Mouse (Mus musculus) adrenal gland, postnatal 36 days (tissue): ENCODE data around the gene Pcdh9. TPM values are rescaled to one million over a fixed set of nuclear protein-coding genes. Genes with fewer than 3 reads are reported as not detected.

Source experiments
- DNase-seq, 2 experiments: peaks; one replicate each; pipeline ENCODE4 v3.0.0; 2021; ENCODE audit warnings: mixed read lengths in 1 of 2
- long read RNA-seq, 2 experiments: library from polyadenylated mRNA; stranded (forward); transcript quantifications; one replicate each; pipeline ENCODE4 v2.0.0; 2021; ENCODE audit warnings: borderline sequencing depth in 2 of 2
- total RNA-seq, 2 experiments: library from RNA; stranded (reverse); gene quantifications; 2 replicates each; pipeline ENCODE4 v1.2.3; 2021

The Pcdh9 gene
- total RNA-seq, result 1 to 10 TPM; 1.6 to 3.1 TPM
- long read RNA-seq, experiment 1, partial matches to known transcripts, result 1 of 1 reads
- long read RNA-seq, experiment 1, other reads (novel, unspliced or antisense), result 0 of 1 reads
- long read RNA-seq, experiment 2, result 0 reads

DNA sequence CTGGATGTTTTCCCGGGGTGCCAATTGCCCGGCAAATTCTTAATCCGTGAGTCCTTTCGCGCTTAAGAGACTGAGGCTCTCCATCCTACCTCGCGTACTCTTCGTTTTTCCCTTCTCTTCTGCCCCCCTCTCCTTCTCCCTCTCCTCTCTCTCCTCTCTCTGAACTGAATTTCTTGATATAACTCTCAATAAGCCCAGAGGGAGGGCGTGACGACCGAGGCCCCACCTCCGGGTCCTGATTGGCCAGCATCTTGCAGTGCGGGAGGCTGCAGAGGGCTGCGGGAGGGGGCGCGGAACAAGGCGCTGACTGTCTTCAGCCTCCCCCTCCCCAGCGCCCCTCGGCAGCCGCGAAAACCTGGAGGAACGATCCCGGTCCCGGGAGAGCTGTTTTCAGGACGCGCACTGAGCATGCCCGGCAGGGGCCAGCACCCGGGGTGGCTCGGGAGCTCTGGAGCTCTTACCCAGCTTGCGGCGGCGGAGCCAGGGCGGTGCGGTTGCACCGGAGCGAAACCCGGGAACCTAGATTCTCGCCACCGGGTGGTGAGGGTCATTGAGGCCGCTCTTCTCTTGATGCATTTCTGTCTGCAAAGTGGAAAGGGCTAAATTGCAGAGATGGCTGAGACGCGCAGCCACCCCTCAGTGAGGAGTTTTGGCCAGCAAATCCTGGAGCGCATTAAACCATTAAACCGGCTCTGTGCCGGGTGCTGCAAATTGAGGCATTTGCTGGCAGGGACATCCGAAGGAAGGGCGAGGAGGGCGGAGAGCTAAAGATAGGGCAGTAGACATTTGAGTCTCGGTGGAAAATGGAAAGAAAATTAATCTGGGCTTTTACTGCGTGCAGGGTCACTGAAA, at the start of gene Pcdh9:
TSS of gene Pcdh9 (minus strand) at position 161 of the 852 bp plus-strand sequence.
- peak; percentile 70 to 78 for DNase-seq

DNA sequence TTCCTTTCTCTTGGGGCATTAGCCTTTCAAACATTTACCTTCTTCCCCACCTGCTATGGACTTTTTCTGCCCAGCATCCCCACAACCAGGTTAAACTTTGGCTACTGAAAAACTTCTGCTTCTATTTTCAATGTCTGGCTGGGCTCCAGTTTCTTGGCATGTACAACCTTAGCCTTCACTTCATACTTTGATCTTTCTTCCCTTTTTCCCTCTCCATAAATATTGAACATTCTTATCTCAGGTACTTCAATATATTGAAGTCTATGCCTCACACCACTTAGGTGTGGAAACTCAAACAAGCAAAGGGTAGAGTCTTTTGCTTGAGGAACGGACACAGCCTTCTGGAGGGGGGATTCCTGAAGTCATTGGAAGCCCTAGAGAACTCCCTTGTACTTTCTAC, 16.4 kb upstream of the Pcdh9 start:
- no peak for DNase-seq

DNA sequence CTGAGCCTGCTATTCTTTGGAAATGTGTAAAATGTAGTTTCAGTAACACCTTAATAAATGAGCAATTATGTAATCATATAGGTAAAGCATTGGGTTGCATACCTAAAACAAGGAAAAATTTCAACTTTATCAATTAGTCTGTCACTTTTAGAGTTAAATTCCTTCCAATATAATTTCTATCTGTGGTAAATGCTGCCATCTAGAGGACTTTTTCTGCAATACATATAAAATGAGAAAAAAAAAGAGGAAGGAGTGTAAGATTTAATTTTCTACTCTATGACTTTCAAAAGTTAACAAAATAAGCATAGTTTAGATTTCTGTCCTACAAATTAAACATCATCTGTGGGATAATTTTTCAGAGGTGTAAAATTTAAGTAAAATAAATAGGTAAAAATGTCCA, 8.1 kb upstream of the Pcdh9 start:
- no peak for DNase-seq

DNA sequence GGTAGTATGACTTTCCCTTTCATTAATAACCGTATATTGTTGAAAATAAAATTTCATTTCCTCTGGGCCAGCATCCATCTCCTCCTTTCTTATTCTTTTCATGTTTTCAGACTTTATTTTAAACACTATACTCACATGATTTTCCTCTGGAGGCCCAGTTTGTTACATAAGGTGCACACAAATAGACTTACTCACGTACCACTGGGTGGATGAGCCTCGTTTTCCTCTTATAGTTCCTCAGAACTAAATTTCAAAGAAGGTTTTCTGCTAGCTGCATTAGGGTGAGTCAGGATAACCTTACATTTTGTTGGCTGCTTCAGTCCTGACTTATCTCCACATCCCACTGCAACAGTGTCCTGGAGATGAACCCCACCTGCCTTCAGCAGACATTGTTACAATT, 4.7 kb upstream of the Pcdh9 start:
- DNase-seq, result no peak

DNA sequence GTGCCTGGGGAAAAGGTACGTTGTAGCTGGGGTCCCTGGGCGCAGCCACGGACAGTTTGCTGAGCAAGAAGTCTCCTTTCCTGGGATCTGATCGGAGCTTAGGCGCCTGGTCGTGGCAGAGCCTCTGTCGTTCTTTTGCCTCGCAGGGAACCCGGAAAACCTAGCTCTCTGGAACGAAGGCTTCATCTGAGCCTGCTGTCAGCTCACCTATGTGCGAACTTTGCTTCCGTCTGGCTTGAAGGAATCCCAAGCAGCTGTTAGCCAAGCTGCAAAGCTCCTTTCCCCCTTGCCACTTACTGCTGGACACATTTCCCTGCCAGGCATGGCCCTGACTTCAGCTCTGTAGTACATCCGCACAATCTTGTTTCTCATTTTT, 880 bp upstream of the Pcdh9 start:
- DNase-seq, result no peak

DNA sequence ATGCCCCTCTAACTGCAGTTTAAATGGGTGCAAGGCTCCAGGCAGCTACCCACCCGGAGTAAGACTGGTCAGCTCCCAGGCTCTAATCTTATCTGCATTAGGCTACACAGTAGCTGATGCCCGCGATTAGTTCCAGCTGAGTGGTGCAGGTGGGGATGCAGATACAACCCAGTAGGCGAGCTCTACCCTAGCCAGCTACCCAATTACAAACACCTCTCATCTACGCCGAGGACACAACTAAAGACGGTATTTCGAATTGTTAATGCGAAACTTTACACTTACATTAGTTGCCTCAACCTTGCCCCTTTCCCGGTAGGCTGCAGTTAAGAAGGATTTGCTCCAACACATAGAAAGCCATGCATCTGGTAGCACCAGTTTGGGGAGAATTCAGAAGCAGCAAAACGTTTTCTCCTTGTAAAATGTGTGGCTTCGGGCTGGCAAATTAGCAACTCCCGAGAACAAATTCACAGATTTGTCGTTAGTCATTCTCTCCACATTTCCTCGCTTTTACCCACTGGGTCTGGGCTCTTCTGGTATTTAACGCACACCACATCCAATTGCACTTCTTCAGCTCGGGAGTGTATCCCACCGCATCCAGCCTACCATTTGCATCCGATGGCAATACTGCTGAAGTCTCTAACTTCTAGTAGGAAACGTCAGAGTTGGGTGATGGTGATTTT, 500 bp downstream of the Pcdh9 start:
- DNase-seq, result no peak

DNA sequence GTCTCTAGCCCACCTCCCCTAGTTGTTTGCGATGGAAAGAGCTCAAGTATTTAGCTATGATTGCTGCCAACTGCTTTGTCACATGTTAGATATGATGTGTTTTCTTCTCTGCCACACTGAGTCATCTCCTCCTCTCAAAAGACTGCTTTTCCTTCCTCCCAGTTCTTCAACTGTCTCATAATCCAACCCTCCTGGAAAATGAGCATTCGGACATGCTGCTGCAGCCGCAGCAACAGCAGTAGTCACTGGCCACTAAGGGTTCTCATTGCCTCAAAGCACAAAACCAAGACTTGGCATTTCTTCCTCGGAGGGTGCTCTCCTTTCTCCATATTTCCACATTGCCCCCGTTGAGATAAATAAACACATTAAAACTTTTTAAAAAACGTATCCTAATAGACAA, 1.2 kb downstream of the Pcdh9 start:
- no peak for DNase-seq

DNA sequence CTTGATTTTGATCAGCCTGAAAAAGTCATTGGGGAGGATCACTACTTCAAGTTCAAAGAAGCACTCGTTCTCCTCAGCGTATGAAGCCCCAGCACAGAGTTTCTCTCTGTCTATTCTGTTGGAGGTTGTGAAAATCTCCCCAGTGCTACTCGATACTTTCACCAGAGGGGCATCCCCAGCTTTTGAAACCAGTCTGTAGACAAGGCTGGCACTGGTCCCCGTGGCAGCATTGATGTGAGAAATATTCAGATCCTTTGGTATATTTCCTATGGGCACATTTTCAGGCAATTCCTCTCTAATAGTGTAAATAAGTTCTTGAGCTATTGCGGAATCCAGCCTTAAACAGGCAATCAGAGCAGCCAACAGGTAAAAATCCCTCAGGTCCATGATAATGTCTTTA, 2.1 kb downstream of the Pcdh9 start:
- DNase-seq, result no peak

DNA sequence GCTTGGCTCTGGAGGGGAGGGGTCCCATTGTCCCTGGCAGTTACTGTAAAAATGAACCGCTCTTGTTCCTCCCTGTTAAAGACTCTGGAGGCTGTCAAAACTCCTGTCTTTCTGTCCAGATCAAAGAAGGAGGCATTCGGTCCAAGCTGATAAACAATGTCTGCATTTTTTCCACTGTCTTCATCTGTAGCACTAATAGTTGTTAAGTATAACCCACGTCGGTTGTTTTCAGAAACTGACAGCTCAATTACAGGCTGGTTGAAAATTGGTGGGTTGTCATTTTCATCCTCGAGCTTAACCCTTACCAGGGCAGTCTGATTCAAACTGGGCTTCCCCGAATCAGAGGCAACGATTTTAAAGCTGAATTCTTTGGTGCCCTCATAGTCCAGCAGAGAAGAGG, 3.4 kb downstream of the Pcdh9 start:
- no peak for DNase-seq

DNA sequence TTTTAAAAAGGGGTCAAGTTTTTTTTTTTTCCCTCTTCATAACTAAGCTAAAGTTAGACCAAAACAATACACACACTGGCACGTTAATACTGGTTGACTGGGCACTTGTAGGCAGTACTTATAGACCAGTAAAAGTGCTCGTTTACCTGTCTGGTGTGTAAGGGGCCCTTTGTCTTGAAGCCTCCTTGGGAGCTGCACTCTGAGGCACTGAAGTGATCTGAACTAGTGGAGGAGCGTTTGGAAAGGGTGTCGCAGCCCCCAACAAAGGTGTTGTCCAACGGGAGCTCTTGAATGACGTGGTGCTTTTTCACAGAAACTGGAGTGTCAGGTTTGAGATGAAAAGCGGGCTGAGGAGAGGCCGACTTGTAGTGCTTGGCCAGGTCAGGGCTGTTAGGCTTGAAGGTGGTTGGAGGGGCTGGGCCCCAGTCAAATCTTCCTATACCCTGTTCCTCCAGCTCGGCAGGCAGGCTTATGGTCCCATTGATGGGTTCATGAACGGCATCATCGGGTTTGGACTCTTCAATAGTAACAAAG, 4.9 kb downstream of the Pcdh9 start:
- DNase-seq, result no peak

DNA sequence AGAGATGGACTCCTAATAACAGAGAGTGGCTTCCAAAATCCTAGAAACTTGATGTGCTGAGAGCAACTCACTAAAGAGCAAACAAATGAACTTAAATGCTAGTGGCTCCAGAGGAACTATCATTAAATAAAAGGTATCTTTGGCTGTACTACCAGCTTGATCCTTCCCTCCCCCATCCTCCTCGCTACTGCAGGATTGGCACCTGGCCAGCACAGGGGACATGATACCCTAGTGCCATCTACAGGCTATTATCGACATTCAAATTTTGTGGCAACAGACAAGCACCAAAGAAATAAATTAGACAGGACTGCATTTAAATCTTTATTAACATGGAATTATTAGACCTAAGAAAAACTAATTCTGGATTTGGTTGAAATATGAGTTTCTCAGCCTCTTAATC, 6.0 kb downstream of the Pcdh9 start:
- peak; percentile 57 to 60 for DNase-seq

DNA sequence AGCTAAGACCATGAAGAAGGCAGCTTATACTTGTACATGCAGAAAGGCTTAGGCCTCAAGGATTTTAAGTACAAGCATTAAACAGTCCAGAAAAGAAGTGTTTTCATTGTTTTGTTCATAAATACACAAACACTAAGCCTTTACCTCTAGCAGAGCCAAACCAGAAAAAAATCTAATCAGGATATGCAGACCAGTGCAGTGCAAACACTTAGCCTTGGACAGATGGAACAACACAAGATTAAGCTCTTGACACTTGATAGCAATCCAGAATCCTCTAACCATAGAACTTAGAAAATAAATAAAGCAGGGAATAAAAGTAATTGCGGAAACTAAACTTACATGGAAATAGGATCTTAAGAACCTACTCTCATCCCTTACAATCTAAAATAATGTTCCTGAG, 10.4 kb downstream of the Pcdh9 start:
- no peak for DNase-seq

DNA sequence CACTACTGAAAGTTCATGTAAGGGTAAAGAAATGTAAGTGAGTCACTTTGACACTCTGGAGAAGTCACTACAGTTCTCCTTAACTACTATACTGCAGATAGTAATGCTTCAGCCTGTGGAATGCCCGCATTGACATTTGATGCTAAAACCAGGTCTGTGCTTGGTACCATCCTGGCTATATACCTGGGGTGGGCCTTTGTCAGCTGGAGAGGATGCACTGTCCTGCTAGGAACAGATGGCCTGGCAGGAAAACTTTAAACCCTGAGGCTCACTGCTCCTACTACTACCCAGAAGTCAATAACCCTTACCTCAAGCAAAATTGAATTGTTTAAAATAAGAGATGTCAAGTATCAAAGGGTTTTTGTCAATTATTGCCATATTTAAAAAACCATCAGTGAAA, 14.5 kb downstream of the Pcdh9 start:
- DNase-seq, result no peak

DNA sequence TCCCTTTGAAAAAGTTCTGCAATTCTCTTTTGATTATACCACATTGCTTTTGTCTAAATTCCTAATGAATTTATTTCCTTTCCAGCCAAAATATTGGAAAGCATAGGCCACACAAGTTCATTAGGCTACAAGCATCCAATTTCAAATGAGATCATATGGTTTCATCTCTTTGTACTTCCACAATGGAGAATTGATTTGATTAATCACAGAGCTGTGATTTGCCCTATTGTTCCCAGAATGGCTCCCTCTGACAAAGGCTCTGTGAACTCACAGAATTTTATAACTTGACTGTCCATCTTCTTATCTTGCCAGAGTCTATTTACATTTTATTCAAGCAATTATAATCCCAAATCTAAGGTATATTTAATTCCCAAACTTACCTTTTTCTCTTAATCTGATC, 22.3 kb downstream of the Pcdh9 start:
- no peak for DNase-seq

DNA sequence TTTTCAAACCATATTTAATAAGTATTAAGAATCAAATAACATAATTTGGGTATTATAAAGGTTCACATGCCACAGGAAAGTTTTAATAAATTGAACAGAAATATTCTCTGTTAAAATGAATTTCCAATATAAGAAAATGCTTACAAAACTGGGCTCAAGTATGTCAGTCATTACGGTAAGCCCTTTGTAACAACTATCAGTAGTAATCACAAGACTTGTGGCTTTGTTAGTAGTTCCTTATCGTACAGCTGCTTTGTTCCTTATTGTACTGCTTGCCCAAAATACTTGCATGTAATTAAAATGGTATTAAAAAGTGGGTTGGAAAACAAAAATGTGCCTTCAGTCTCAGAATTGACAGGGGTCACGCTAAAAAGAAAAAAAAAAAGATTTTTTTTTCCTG, 32.4 kb downstream of the Pcdh9 start:
- no peak for DNase-seq

DNA sequence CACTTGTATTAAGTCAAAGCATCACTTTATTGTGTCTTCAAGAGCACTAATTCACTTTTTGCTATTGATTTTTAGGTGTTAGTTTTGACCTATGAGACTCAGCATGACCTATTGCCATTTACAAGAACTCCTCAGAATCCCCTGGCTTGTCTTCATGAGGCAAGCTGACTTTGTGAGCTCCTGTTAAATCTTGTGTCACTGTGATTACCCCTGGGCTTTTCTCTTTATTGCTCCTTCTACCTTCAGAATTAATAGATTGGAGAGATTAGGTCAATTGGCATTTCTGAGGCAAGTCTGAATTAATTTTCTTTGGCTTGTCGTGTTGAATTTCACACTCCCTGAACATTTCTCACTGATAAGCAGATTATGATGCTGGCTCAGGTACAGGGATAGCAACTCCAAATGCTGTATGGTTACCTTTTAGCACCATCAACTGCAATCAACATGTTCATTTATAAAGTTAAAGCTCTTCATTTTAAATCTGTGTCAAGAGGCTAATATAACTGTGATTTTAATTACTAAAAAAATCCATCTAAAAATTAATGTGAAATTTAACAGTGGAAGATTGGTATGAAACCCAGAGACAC, 44.3 kb downstream of the Pcdh9 start:
- no peak for DNase-seq

DNA sequence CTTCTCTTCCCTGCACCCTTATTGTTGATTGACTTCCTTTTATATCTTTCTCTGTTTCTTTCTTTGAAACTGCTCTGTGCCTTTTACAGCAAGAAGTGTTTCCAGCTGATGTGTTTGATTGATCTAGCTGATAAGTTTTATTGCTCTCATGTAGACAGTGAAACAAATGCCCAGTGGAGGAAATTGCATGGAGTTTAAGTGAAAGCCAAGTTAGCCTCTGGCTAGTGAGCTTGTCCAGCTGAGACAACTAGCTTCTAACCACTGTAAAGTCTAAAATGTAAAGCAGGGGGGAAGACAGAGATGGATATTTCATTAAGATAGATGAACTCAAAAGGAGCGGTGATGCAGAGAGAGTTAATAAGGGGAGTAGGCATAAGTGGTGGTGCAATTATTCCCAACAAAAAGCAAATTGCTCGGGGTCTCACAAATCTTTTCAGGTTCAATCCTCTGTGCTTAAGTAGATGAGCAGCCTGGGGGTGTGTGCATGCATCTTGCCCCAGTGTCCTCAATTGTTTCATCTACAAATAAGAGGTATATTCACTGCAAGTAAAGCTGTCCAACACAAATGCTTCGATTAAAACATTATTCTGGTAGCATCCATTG, 47.7 kb downstream of the Pcdh9 start:
- DNase-seq, result no peak

DNA sequence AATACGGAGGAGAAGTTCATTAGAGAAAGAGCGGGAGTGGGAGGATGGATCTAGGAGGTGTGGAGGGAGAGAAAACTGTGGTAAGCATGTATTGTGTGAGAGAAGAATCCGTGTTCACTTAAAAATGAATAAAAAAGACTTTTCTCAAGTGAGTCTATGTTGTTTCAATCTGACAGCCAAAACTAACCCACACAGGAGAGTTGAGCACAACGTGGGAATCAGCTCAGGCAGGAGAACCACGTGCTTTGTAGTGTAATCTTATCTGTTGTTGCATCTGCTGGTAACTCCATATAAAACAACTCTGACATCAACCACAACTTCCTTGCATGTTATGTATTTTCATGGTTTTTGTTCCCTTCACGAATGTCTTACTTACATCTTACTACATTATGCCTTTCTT, 58.0 kb downstream of the Pcdh9 start:
- DNase-seq, result no peak

DNA sequence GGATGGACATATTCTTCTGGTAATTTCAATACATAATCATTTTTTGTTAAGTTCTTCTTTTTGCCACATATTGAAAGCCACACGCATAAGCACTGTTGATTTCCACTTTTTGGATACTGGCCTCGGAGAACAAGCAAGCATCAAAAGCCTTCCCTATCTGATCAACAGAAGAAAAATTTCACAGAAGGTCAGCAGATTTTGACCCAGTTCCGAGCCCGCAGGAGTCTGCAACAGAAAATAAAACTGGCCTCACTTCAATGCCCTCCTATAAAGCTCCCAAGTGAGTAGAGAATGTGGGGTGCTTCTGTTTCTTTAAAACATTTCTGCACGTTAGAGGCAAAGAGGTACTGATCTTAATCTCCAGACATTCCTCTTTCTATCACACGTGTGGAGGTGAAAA, 63.3 kb downstream of the Pcdh9 start:
- peak in 1 of 2 experiments; percentile 1 for DNase-seq

DNA sequence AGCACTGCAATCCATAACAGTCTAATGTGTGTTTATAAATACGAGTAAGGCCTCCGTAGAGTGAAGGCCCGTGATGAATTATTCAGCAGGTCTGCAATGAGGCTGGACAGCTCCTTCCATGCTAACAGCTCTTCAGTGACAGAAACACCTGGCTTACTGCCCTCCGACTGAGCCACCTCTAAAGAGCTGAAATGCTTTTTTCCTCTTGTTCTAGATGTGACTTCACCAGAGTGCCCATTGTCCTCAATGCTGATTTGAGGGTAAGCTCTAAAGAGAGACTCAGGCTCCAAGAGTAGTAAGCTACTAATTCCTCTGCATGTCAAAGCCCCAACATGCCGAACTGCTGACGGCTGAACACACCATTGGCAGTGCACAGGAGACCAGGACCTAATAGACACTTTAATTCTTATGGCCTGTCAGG, 64.4 kb downstream of the Pcdh9 start:
- DNase-seq, result no peak

DNA sequence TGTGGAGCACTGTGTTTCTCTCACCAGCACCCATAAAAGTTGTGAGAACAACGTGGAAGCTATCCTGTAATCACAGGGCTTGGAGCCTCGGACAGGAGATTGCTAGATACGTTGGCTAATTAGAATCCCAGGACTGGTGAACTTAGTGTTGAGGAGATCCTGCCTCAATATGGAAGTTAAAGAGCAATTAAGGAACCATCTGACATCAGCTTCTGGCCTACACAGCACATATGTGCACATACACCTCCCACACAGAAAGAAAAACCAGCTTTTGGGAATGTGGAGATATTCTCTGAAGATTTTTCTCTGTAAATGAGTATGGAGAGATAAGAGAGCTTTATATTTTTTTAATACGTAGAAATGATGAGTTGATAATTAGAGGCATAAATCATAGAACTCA, 71.6 kb downstream of the Pcdh9 start:
- no peak for DNase-seq

DNA sequence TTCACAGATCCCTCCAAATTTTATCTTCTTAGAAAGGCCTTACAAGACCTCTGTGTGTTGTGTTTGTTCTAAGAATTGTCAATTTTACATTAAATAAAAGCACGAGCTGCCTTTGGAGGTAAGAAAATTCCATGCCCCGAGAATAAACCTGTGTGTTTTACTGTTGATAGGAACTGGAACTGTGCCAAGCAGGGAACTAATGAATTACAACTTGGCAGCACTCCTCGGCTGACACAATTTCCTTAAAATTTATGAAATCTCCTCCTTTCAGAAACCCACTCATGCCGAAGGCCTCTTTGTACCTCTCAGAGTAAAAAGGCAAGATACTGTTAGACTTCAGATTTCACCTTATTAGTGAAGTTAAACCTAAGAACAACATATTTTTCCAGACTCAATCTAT, 72.9 kb downstream of the Pcdh9 start:
- peak in 1 of 2 experiments; percentile 1 for DNase-seq

DNA sequence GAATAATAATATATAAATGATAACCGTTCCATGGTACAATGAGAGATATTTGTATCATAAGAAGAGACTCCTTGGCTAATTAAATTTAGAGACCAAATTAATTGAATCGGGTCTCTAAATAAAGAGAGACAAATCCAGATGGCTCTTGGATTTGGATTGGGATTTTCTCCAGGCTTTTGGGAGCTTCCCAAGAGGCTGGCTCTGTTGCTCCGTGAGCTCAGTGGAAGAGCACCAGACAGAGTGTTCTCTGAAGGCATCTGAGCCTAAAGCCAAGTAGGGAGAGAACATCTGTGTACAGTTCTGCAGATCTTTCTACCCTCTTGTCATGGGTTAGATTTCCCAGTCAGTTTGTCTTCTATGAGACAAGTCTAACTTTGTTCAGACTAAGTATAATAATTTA, 95.9 kb downstream of the Pcdh9 start:
- DNase-seq, result no peak
